In genomic region chr2:75069321-75069720, GRCm38 (mm10) we compare ENCODE assay signal across 14 mouse cellular contexts.
"Had no signal": no experiment of that assay in that cellular context is flagged by ENCODE, and none has a peak within 500 bp of the region (broad histone marks: within the 10 kb centered on the region; RNA-seq: fewer than 3 reads in every experiment).

No protein-coding gene starts in this region.

- DNase-seq: kidney, adult 11 months; kidney, adult 8-10 months; kidney, postnatal 10 days; kidney, postnatal 36 days; layer of hippocampus, postnatal 36 days; liver, embryonic 13.5 days; lung, embryonic 14.5 days; lung, postnatal 4 days; midbrain, embryonic 14.5 days; right cerebral cortex, adult 18-20 months; right cerebral cortex, postnatal 14 days; right cerebral cortex, postnatal 4 days had no signal

- ATAC-seq: intestine, embryonic 15.5 days; lung, postnatal 0 days had no signal
